Mouse (Mus musculus): ENCODE measurements around the gene Mageb1. TPM values are rescaled to one million over a fixed set of nuclear protein-coding genes. Genes with fewer than 3 reads are reported as not detected.
"Not testable (repeated sequence)": the region's sequence is repeated elsewhere in the genome, so short reads cannot be mapped to it uniquely, and the experiment has no call there.

Mageb1 gene
- not detected in 2 replicates for total RNA-seq (2015)
- not detected in 2 replicates for total RNA-seq (2017)

DNA sequence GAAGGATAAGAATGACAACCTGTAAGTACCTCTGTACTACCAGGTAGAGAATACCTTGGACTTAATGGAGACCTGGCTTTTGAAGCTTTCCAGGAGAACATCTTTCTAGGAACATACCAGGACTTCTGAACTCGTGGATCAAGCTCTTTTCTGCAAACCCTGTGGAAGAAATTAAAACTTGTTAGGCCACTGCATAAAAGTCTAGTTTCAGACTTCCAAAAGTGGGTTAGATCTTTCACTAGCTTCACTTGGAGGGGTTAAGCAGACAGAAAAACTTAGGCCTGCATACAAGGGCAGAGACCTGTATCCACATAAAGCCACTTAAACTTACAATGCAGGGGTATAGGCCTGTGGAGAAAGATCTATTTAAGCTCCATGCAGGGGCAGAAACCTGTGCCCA is at the start of gene Mageb1:
Gene Mageb1 (minus strand): TSS at position 101 of the 400 bp plus-strand sequence.
- ATAC-seq (replicated peaks; ENCODE audit: poor library complexity): not testable (repeated sequence)

Other genes starting within 250 kb of the Mageb1 start
- gene Mageb5, start 233.3 kb downstream of the Mageb1 start, total RNA-seq (2015): not detected in 2 replicates
- not detected in 2 replicates for gene Mageb5, start 233.3 kb downstream of the Mageb1 start, total RNA-seq (2017)

All from megakaryocyte progenitor cell, adult 5-6 weeks (primary cell).